Mouse (Mus musculus) CH12F3 (cell line): Measurements from ENCODE around the gene Yjefn3.

Experiments used
- in situ Hi-C: fragments of 300-500 bp; cut with MboI; formaldehyde crosslinking; loops from 2 replicates; pipeline ENCODE4 v1.14.3; 2020; ENCODE audit warnings: low sequenced_read_pairs

The Yjefn3 gene

DNA sequence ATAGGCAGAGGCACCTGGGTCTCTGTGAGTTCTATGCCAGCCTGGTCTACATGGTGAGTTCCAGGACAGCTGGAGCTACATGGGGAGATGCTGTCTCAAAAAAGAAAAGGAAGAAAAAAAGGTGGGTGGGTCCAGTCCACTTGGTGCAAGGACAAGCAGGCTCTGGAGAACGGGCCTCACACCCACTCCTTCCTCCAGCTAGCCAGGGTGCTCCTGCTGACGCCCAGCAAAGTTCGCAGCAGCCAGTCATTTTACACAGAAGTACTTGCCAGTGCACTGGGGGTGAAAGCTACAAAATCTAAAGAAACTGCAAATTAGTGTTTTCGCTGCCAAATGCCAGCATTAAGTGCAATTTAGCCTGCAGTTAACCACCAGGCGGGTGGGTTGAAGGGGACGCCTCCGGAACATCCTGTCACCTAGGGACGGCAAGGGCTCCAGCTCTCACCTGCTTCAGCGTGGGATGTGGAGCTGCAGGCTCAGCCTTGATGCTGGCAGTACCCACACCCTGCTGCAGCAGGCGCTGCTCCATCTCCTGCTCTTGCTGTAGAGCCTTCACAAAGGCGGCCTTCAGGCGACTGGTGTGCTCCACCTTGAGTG lies 10.1 kb upstream of the Yjefn3 start:
- in situ Hi-C loops = no loop called here

DNA sequence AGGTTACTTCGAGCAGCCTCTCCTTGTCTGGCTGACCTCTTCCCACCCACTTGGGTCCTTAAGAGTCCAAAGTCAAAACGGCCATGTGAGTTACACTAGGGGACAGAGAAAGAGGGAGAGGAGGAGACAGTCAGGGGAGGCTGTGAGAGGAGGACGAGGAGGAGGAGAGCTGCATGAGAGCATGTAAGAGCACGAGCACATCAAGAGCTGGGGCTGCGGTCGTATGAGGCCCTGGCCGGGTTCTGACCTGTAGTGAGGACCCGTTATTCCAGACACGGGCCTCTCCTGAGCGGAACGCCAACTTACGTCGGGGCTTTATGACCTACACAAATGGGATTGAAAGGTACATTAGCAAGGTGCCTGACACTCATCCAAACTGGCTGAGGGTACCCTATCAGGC lies 9.4 kb upstream of the Yjefn3 start:
- in situ Hi-C loops = no loop called here

DNA sequence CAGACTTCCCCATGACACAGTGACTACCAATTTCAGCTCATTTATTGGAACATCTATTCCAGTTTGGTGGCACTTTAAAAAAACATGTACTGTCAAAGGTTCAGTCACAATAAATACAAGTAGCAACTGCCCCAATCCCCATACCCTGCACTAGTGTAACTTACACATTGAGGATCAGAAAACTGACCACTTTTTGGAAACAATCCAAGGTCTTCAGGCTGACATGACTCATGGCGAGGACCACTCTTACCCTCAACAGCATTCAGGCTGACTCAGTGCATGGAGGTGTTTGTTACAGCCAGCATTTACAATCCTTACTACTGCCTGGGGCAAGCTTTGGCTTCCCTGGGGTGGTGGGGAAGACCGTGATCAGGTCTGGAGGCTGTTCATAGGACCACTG lies 4.6 kb upstream of the Yjefn3 start:
- in situ Hi-C loops = no loop called here

DNA sequence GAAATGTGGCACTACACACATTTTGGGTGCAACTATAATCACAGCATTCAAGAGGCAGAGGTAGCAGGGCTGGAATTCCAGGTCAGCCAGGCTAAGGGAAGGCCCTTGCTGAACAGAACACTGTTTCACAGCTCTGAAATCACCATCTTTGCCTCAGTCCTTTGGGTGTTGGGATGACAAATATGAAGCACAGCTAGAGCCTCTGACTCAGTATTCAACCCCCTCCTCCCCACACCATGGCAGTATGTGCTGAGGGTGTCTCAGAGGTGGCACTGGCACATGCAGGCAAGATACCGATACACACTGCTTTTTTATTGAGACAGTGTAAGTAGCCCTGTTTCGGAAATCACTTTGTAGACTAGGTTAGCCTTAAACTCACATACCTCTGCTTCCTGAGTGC lies 3.7 kb upstream of the Yjefn3 start:
- in situ Hi-C loops = no loop called here

DNA sequence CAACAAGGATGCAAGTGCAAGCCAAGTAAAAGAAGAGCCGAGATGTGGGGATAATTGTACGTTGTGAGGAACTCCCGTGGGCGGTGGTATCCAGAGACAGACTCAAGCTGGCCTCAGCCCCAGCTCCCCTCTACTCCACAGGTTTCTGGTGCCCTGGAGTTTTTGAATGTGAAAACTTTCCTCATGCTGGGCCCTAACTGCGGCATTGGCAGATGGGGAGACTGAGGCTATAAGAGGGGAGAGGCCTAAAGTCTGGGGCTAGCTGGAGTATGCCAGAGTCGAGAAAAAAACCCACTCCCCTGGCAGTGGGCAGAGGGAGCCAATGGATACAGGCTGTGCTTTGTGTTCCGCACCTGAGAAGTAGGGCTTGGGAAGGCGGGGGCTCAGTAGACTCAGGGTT lies 1.6 kb upstream of the Yjefn3 start:
- in situ Hi-C loops = no loop called here

DNA sequence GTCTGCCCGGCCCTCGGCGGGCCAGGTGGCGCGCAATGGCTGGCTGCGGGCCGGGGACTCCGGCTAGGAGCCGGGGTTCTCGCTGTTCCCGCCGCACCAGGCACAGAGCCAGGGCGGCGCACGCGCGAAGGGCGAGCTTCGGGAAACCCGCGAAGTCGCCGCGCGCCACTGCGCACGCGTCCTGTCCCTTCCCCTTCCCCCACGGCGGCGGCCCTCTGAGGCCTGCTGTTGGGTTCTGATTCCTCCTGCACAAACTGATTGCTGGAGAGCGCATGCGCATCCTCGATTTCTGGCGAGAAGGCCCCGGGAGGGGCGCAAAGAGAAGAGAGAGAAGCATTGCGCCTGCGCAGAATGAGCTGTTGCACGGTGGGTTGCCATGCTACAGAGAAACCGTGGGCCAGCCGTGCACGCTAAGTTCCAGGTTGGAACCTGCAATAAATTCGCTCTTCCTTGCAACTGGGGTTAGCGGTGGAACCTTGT lies 591 bp upstream of the Yjefn3 start:
- in situ Hi-C loops = no loop called here

DNA sequence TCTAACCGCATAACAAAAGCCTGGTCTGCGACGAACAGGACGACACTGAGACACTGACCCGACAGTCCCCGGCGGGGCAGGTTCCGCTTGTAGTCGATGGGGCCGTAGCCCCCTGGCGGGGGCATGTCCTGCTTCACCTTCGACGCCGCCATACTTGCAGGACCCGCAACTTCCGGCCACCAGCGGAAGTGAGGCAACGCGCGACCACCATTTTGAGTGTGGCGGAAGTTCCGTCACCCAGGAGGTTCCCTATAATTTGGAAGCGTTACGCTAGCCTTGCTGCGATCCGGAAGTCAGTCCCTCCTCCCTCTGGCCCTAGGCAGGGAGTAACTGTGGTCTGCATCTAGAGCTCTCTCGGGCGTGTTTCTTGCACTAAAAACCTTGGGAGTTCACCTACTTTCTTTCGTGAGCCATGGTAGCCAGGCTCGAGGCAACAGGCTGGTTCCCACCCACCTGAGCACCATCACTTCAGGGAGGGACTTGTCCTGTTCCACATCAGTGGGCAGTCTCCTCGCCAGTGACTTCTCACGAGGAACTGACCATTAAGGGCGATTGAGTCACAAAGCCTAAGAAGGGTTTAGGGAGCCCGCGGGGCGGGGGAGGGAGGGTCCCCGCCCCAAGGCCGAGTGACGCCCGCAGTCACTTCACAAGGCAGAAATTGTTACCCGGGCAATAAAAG lies 889 bp downstream of the Yjefn3 start:
- in situ Hi-C loops = no loop called here

DNA sequence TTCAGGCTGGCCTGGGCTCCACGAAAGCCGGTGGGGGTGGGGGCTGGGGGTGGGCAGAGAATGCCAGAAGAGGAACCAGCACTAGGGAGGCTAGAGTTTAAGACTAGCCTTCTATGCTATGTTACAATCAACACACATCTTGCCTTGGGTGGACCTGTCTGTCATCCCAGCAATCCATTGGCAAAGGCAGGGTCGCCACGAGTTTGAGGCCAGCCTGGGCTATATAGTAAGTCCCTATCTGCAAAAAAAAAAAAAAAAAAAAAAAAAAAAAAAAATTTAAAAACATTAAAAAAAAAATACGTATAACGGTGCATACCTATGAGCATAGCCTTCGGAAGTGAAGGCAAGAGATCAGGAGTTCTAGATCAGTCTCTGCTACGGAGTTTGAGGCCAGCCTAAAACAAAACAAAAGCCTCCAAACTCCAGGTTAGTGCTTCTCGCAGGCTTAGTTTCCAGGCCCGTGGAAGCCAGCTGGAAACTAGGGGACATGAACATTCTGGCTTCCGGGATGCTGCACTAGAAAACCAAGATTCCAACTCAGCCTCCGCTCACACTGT lies 1.5 kb downstream of the Yjefn3 start:
- in situ Hi-C loops = no loop called here

DNA sequence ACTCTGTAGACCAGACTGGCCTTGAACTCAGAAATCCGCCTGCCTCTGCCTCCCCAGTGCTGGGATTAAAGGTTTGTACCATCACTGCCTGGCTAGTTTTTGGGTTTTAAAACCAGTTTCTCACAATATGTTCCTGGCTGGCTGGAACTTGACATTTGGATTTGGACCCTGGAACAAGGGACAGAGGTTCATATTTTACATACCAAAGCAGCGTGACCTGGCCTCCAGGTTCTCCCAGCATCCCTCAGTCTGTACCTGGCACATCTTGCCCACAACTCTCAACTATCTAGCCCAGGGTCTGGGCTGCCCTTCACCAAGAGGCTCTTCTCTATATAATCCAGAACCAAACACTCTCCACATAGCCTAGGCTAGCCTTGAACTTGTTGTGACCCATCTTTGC lies 2.6 kb downstream of the Yjefn3 start:
- in situ Hi-C loops = no loop called here

DNA sequence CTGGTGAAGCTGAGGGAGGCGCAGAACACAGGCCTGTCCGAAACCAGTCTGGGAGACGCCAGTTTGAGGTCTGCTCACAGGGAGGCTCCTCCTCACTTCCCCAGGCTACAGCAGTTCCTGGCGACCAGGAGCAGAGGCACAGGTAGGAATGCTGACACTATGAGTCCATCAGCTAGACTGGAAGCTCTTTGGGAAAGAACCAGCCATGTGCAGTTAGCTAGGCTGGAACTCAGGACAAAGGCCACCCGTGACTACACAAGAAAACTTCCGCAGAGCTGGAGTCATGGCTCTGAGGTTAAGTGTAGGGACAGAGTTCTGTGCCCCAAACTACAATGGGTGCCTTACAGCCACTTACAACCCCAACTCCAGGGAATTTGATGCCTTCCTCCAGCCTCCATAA lies 4.7 kb downstream of the Yjefn3 start:
- in situ Hi-C loops = no loop called here

DNA sequence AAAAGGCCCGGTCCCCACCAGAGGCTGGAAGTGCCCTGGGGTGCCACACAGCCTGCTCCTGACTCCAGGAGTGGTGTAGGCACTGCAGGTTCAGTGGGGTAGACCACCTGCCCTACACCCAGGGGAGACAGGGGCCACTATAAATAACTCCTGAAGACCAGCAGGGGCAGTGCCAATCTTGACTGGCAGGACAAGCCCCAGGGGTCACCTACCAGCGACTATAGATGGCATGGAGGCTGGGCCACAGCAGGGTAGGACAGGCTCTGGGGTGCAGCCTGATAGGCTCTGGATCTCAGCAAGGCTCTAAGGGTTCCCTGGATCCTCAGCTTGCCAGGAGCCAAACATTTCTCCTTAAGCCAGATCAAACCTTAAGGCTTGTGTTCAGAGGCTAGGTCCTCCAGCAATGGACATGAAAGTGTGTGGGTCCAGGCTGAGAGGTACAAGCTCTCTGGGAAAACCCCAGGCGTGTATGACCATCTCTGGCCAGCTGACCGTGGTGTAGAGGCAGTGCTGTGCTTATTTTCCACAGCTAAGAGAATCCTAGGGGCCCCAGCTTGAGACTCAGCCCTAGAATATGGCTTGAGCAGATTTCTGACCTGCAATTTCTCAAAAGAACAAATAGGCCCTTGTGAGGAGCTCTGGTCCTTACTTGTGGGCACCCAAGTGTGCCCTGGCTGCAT lies 6.6 kb downstream of the Yjefn3 start:
- in situ Hi-C loops = no loop called here

DNA sequence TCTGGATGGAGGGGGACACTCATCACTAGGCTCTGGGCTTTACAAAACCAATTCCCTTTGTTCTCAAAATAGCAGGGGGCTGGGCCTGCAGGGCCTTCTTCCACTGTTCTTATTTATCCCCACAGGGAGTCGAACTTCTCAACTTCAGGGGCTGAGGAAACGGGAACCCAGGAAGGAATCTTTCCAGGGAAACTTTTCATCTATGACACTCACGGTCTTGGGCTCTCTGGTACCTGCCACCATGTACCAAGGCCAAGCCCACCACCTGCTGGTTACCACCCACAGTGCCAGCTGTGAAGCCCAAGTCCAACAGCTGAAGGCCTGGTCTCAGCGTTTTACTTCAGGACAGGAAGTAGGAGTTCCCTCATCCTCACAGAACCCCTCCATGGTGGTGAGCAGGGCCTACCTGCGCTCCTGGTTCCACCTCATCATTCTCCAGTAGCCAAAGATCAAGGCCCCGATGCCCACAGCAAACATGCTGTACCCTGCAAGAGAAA lies 7.6 kb downstream of the Yjefn3 start:
- in situ Hi-C loops = no loop called here

DNA sequence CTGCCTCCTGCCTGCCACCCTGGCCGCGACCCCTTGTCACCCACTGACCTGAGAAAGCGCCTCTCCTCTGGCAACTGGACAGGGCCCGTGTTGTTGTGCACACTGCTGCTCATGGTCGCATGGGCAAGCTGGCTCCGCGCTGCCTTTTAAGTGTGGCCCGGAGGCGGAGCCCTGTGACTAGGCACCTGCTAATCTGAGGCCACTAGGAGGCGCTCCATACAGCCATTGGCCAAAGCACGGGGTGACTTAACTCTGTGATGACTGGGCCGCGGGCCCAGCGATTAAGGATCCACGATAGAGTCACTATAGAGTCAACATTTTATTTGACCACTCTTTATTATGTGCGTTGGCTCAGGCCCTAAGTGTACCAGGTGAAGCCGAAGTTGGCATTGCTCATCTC lies 8.6 kb downstream of the Yjefn3 start:
- in situ Hi-C loops = no loop called here

DNA sequence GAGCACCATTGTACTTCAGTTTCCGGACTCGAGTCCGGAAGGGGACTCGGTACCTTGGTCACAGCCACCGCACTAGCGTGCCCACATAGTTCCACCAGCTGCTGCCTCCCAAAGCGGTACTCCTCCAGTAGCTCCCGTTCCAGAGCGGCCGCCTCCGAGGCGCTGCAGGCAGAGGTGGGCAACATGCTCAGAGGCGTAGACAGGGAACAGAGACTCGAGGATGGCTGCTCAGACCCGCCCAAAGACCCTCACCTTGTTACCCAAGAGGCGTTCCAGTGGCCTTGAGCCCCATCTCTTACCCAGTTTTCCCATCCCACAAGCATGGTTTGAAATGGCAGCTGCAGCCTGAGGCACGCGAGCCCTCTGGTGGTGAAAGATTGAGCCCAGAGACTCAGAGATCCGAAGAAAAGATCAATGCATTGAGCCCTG lies 11.7 kb downstream of the Yjefn3 start:
- in situ Hi-C loops = no loop called here

DNA sequence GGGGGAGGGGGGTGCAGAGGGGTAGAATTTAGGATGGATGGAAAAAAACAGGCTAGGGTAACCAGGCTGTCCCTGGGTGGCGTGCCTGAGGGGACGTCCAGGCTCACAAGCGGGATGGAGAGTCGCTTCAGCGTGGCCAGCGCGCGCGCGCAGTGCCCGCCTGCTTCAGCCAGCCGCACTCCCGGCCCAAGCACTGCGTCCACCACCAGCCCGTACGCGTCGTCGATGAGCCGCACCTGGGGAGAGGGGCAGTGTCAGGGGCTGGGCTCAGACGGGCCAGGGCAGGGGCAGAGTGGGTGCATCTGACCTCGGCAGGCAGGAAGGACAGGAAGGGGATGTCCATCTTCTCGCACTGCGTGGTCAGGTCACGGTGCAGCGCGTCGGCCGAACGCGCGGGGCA lies 13.6 kb downstream of the Yjefn3 start:
- in situ Hi-C loops = no loop called here

DNA sequence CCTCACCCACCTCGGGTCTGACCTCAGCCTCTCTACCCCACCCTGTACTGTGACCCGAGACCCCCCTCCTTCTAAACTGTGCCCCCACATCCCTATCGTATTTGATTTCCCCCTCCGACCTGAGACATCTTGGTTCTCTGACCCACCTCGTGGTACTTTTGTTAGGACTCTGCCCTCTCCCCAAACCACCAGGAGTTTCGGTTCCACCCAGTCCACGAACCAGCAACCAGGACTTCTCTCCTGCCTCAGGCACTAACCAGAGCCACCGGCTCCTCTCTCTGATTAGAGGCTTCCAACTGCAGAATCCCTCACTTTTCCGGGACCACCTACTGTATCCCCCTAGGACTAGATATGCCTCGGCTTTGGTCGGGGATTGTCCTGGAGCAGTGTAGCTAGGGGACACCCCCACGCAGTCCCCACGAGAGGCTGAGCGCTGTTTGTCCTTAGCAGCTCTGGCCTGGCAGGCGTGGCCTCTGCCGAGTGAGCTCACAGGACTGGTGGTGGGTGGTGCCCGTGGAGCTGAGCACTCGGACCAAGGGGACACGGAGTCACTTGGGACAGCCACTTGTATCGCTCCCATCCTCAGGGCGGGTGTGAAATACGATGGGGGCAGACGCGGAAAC lies 14.2 kb downstream of the Yjefn3 start:
- in situ Hi-C loops = no loop called here

DNA sequence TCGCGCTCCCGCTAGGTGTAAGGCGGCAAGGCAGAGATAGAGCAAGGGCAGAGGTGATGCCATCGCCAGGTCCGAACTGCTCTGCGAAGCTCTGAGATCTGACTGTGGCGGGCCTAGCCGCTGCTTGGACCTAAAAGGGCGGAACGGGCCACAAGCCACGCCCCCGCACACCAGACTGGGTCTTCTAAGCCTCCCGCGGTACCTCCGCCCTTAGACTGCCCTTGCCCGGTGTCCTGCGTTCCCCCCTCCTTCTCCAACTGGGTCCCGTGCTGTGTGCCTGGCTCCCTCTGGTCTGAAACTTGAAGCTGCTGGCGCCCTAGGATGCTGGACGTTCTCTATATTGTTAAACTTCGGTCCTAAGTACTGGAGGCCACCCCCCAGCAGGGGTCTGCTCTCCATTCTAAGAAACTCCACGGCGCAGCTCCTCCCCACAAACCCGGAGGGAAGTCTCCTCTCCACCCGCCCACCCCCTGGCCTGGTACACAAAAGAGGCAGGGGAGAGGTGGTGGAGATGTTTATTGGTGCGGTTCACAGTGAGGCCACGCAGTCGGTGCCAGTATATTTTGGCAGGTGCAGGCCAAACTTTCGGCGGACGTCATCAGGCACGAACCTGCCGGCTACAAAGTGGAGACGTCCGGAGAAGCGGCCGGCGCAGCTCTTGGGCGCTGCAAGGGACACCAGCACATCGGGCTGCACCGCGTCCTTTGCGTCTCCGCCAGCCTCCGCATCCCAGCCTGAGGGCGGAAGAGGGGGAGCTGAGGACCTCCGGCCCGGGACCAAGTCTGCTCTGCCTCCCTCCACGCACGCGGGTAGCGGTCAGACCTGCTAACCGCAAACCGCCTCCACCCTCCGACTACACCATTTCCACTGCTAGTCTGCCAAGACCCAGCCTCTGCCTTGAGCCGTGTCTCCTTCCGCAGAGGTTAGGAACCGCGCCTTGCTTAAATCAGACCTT lies 14.9 kb downstream of the Yjefn3 start, which contains the start of gene Cilp2:
Gene Cilp2 (minus strand): TSS at position 399 of the 955 bp plus-strand sequence.
- in situ Hi-C loops = no loop called here

DNA sequence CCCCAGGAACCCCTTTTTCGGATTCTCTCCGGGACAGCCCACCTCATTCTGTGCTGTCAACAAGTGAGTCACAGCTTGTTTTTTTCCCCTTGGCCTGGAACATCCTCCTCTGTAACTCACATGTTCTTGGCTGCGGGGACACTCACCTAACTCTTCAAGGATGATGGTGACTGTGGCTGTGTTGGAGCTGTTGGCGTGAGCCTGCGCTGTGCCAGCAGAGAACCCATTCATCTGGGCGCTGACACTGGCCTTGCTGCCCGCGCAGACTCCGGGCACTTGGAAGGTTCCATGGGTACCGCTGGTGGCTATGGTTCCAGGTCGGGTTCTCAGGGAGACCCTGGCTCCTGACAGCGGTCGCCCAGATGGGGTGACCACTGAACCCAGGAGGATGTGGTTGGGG lies 18.4 kb downstream of the Yjefn3 start:
- in situ Hi-C loops = no loop called here

DNA sequence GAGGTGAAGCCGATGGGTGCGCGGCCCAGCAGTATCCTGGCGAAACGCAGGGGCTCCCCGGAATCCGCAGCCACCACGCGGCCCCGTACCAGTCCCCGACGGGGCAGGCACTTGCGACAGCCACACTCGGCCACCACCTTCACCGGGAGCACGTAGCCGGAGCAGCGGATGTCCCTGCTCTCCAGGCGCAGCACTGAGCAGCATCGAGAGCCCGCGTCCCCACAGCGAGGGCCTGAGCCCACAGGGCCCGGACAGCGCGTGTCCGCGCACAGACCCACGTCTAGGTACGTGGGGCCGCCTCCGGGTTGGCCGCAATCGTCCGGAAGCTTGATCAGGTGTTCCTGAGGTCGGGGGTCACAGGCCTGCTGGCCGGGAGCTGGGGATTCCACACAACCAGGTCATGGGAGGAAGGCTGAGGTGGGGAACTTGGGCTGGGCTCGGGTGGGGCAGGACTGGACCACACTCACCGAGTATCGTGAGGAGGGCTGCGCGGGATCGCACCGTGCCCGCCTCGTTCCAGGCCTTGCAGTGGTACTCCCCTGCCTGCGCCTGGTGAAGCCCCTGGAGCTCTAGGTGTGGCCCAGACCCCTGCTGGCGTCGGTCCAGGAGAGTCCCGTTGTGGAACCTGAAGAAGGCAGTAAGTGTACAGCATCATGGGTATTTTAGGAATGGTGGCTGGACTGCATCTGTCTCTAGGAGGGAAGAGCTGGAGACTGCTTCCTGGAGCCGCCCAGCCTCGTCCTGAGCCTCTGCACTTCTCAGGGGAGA lies 19.5 kb downstream of the Yjefn3 start:
- in situ Hi-C loops = no loop called here
